In genomic region chr7:99907463-99907862, GRCm38 (mm10) we compare ENCODE assay signal across 31 mouse cellular contexts. TPM values are rescaled to one million over a fixed set of nuclear protein-coding genes. Genes with fewer than 3 reads are reported as not detected.
DNase-seq lines count a peak whose midpoint lies in the region; ATAC-seq and TF ChIP-seq lines count a peak whose summit lies in the region.
"Had no signal": no experiment of that assay in that cellular context is flagged by ENCODE, and none has a peak within 500 bp of the region (broad histone marks: within the 10 kb centered on the region; RNA-seq: fewer than 3 reads in every experiment).

No protein-coding gene starts in this region.

- no peaks in the 10 kb centered on the region for H3K36me3 ChIP-seq in liver, embryonic 11.5 days (ENCODE audit: control insufficient read depth, insufficient read depth, low read length)
- no peaks in the 10 kb centered on the region for H3K36me3 ChIP-seq in G1E (replicated peaks)
- no peaks in the 10 kb centered on the region for H3K36me3 ChIP-seq in liver, embryonic 13.5 days
- H3K36me3 ChIP-seq: embryonic facial prominence, embryonic 10.5 days; embryonic facial prominence, embryonic 15.5 days; hindbrain, embryonic 12.5 days; midbrain, embryonic 12.5 days; neural tube, embryonic 12.5 days had no signal

- ATAC-seq in liver, embryonic 11.5 days (replicated peaks; ENCODE audit: low FRiP score) = peak; percentile 41; the same call in 1 of the 2 replicates
- ATAC-seq in G1E (ENCODE audit: extremely low read depth, insufficient number of reproducible peaks, low FRiP score, poor library complexity, severe bottlenecking) = peak; percentile 93
- peak; percentile 74 for ATAC-seq in liver, embryonic 13.5 days (ENCODE audit: low read depth)
- peak; percentile 43; the same call in 1 of the 2 replicates for ATAC-seq in megakaryocyte, adult 5-6 weeks (ENCODE audit: poor library complexity, severe bottlenecking)
- ATAC-seq: activated CD4-positive, CD25-positive, alpha-beta regulatory T cell, adult 4 months; CD4-positive, CD25-positive, alpha-beta regulatory T cell, adult 4 months; forebrain, embryonic 13.5 days; hindbrain, postnatal 0 days; intestine, postnatal 0 days; lung, postnatal 0 days had no signal

- H3K9ac ChIP-seq in liver, embryonic 11.5 days (ENCODE audit: low read depth, low read length) = no peak overlapping the region
- H3K9ac ChIP-seq in liver, embryonic 13.5 days = 0 out of 2 replicates have a peak overlapping the region, but pooled peaks have one; percentile 18
- H3K9ac ChIP-seq: embryonic facial prominence, embryonic 15.5 days; forebrain, embryonic 13.5 days; hindbrain, embryonic 12.5 days; midbrain, embryonic 12.5 days; neural tube, embryonic 12.5 days had no signal

- no peak for DNase-seq in liver, embryonic 11.5 days (ENCODE audit: low spot score)
- DNase-seq in liver (no peak), G1E (ENCODE audit: low spot score) (peak; percentile 65)
- peak; percentile 13 for DNase-seq in liver, embryonic 13.5 days
- DNase-seq in frontal cortex, postnatal 36 days (ENCODE audit: low spot score in 2 of 2) = no peak
- DNase-seq in ovary, adult 18-20 months (ENCODE audit: low spot score) = no peak
- DNase-seq in left cerebral cortex, adult 18-20 months (ENCODE audit: low spot score in 2 of 2) = no peak
- DNase-seq: adrenal gland, postnatal 14 days; cerebellum, adult 2 months; cerebellum, postnatal 25 days; gastrocnemius, postnatal 14 days; kidney, adult 9 months; kidney, postnatal 14 days; layer of hippocampus, adult 9-11 months; right cerebral cortex, postnatal 4 days had no signal

- peaks cover 4% of the 10 kb centered on the region; the same call in 1 of the 2 replicates for H3K4me1 ChIP-seq in liver, embryonic 11.5 days (replicated peaks; ENCODE audit: control insufficient read depth, insufficient read depth, low read length)
- H3K4me1 ChIP-seq in G1E (ENCODE audit: insufficient read depth, low read depth, low read length) = peaks cover 63% of the 10 kb centered on the region
- H3K4me1 ChIP-seq in liver, embryonic 13.5 days (replicated peaks) = peaks cover 23% of the 10 kb centered on the region
- H3K4me1 ChIP-seq: forebrain, embryonic 13.5 days; hindbrain, embryonic 12.5 days; midbrain, embryonic 12.5 days; neural tube, embryonic 12.5 days had no signal

- WGBS in liver, embryonic 11.5 days = 38% methylated on average over 3 of the region's 3 CpGs
- 35% methylated on average over 3 of the region's 3 CpGs for WGBS in liver, embryonic 13.5 days (ENCODE audit: insufficient replicate concordance)

- TF ChIP-seq CTCF in G1E (IDR thresholded peaks at IDR 0.05; ENCODE audit: low read depth, low read length) = no peak

- H3K9me3 ChIP-seq in liver, embryonic 11.5 days (ENCODE audit: control insufficient read depth, low read length) = no peaks in the 10 kb centered on the region
- peaks cover 6% of the 10 kb centered on the region for H3K9me3 ChIP-seq in G1E (replicated peaks)
- H3K9me3 ChIP-seq in liver, embryonic 13.5 days (replicated peaks) = no peaks in the 10 kb centered on the region
- H3K9me3 ChIP-seq: embryonic facial prominence, embryonic 10.5 days; embryonic facial prominence, embryonic 15.5 days; forebrain, embryonic 13.5 days; hindbrain, embryonic 12.5 days; midbrain, embryonic 12.5 days; neural tube, embryonic 12.5 days had no signal

- no peaks in the 10 kb centered on the region for H3K27me3 ChIP-seq in liver, embryonic 11.5 days (replicated peaks; ENCODE audit: control insufficient read depth, insufficient read depth, low read length)
- H3K27me3 ChIP-seq in G1E (ENCODE audit: insufficient read depth, low read length) = peaks cover 25% of the 10 kb centered on the region
- no peaks in the 10 kb centered on the region for H3K27me3 ChIP-seq in liver, embryonic 13.5 days
- H3K27me3 ChIP-seq: embryonic facial prominence, embryonic 15.5 days; forebrain, embryonic 13.5 days; hindbrain, embryonic 12.5 days; midbrain, embryonic 12.5 days; neural tube, embryonic 12.5 days had no signal

- no peak overlapping the region for H3K4me3 ChIP-seq in liver, embryonic 11.5 days (ENCODE audit: low read depth, low read length)
- H3K4me3 ChIP-seq in G1E (ENCODE audit: low read depth, low read length) = peak overlapping the region; percentile 17; the same call in 1 of the 2 replicates
- H3K4me3 ChIP-seq in liver, embryonic 13.5 days (replicated peaks) = no peak overlapping the region
- H3K4me3 ChIP-seq: embryonic facial prominence, embryonic 10.5 days; embryonic facial prominence, embryonic 15.5 days; forebrain, embryonic 13.5 days; hindbrain, embryonic 12.5 days; midbrain, embryonic 12.5 days; myocyte; neural tube, embryonic 12.5 days had no signal

- no peak overlapping the region for H3K27ac ChIP-seq in liver, embryonic 11.5 days (ENCODE audit: low read depth, low read length)
- H3K27ac ChIP-seq in liver, embryonic 13.5 days = no peak overlapping the region
- H3K27ac ChIP-seq: embryonic facial prominence, embryonic 10.5 days; embryonic facial prominence, embryonic 15.5 days; forebrain, embryonic 13.5 days; hindbrain, embryonic 12.5 days; hindbrain, postnatal 0 days; midbrain, embryonic 12.5 days; neural tube, embryonic 12.5 days; stomach, postnatal 0 days had no signal

- no peak overlapping the region for H3K4me2 ChIP-seq in liver, embryonic 11.5 days
- H3K4me2 ChIP-seq in liver, embryonic 13.5 days = no peak overlapping the region
- H3K4me2 ChIP-seq: embryonic facial prominence, embryonic 15.5 days; forebrain, embryonic 13.5 days; hindbrain, embryonic 12.5 days; midbrain, embryonic 12.5 days; neural tube, embryonic 12.5 days had no signal

RNA-seq across cellular contexts. Expression of gene Spcs2, which starts 44.2 kb away (rescaled TPM):
- 301 and 312 TPM in 2 replicates for polyA plus RNA-seq in liver, embryonic 11.5 days (2014; fragmentation: Nextera tagmentation; extraction: Ambion mirVana)
- total RNA-seq in G1E (2014; fragmentation: Nextera tagmentation) (258 and 259 TPM in 2 replicates), G1E (2017) (134 and 148 TPM in 2 replicates)
- polyA plus RNA-seq in G1E (2012) = 77.2 and 85.1 TPM in 2 replicates
- polyA plus RNA-seq in liver, embryonic 13.5 days (2015; fragmentation: Nextera tagmentation; extraction: Ambion mirVana) = 216 and 254 TPM in 2 replicates
- 181 and 205 TPM in 2 replicates for total RNA-seq in megakaryocyte, adult 5-6 weeks (2015)
- total RNA-seq in megakaryocyte, adult 5-6 weeks (2017) = 113 and 137 TPM in 2 replicates
- 10 to 100 TPM; 86.3 to 96.7 TPM for total RNA-seq in left cerebral cortex, adult 18-20 months (2021)

RNA-seq across cellular contexts. Expression of gene Xrra1, which starts 48.5 kb away (rescaled TPM):
- polyA plus RNA-seq in liver, embryonic 11.5 days (2014; fragmentation: Nextera tagmentation; extraction: Ambion mirVana) = 0.10 and 0.17 TPM in 2 replicates
- total RNA-seq in G1E (2014; fragmentation: Nextera tagmentation) = not detected in 2 replicates
- total RNA-seq in G1E (2017) = 0.29 and 0.33 TPM in 2 replicates
- 0.17 and 0.18 TPM in 2 replicates for polyA plus RNA-seq in G1E (2012)
- polyA plus RNA-seq in liver, embryonic 13.5 days (2015; fragmentation: Nextera tagmentation; extraction: Ambion mirVana) = not detected in 2 replicates
- total RNA-seq in megakaryocyte, adult 5-6 weeks (2015) = 0.11 TPM in 1 of 2 replicates, not detected in the other
- not detected in 2 replicates for total RNA-seq in megakaryocyte, adult 5-6 weeks (2017)
- total RNA-seq in left cerebral cortex, adult 18-20 months (2021) = 1 to 10 TPM in 1 of 2 experiments, under 1 TPM in 1; 0.87 to 1.2 TPM
- total RNA-seq: heart, postnatal 25 days; liver, adult 2 months had no signal
- polyA plus RNA-seq: liver, adult 2 months had no signal

Comparison
In these comparisons a context has a peak if more than half of its experiments do, and no peak if none do; other contexts are left out.
1. DNase-seq: peak in G1E (single experiment) and liver, embryonic 13.5 days (single experiment); none in liver, embryonic 11.5 days (single experiment), liver (single experiment), frontal cortex, postnatal 36 days (0 of 2), ovary, adult 18-20 months (single experiment) and left cerebral cortex, adult 18-20 months (0 of 2).
2. ATAC-seq: peak in every context shown above with its lines; median percentile 93 in G1E; 74 in liver, embryonic 13.5 days; 43 in megakaryocyte, adult 5-6 weeks; 41 in liver, embryonic 11.5 days.